Mouse (Mus musculus): Measurements from ENCODE around the gene P2rx7. TPM values are rescaled to one million over a fixed set of nuclear protein-coding genes. Genes with fewer than 3 reads are reported as not detected.

The P2rx7 gene
- total RNA-seq, 1 experiment from 2014 or later, result 3.6 TPM

- DNase-seq, result peak; percentile 44
Measured at GRCm38 (mm10) chr5:122693431-122694207, 49.9 kb downstream of the P2rx7 start.

GRCm38 (mm10) chr5:122695516-122695915 is 51.8 kb downstream of the P2rx7 start:
- no peak for DNase-seq

GRCm38 (mm10) chr5:122698041-122698700 is 54.5 kb downstream of the P2rx7 start:
- DNase-seq, result no peak

GRCm38 (mm10) chr5:122698701-122699060 is 55.0 kb downstream of the P2rx7 start:
- no peak for DNase-seq

GRCm38 (mm10) chr5:122700109-122700836 is 56.6 kb downstream of the P2rx7 start:
- no peak for DNase-seq

- DNase-seq, result no peak
Measured at GRCm38 (mm10) chr5:122700837-122701212, 57.1 kb downstream of the P2rx7 start.

- DNase-seq, result no peak
Measured at GRCm38 (mm10) chr5:122702156-122702555, 58.4 kb downstream of the P2rx7 start.

- no peak for DNase-seq
Measured at GRCm38 (mm10) chr5:122703574-122703973, 59.9 kb downstream of the P2rx7 start.

GRCm38 (mm10) chr5:122704571-122704970 is 60.9 kb downstream of the P2rx7 start:
- no peak for DNase-seq

GRCm38 (mm10) chr5:122705174-122705573 is 61.5 kb downstream of the P2rx7 start:
- no peak for DNase-seq

- no peak for DNase-seq
Measured at GRCm38 (mm10) chr5:122706917-122707275, 63.2 kb downstream of the P2rx7 start.

GRCm38 (mm10) chr5:122707276-122708181 is 63.8 kb downstream of the P2rx7 start, which contains the start of gene P2rx4:
P2rx4 (plus strand) TSS chr5:122707544.
- DNase-seq, result peak; percentile 91

- no peak for DNase-seq
Measured at GRCm38 (mm10) chr5:122708819-122709218, 65.1 kb downstream of the P2rx7 start.

GRCm38 (mm10) chr5:122715723-122716122 is 72.0 kb downstream of the P2rx7 start:
- DNase-seq, result no peak

- no peak for DNase-seq
Measured at GRCm38 (mm10) chr5:122716793-122717192, 73.1 kb downstream of the P2rx7 start.

GRCm38 (mm10) chr5:122718400-122718799 is 74.7 kb downstream of the P2rx7 start:
- no peak for DNase-seq

- no peak for DNase-seq
Measured at GRCm38 (mm10) chr5:122719168-122719567, 75.5 kb downstream of the P2rx7 start.

GRCm38 (mm10) chr5:122725453-122725852 is 81.7 kb downstream of the P2rx7 start:
- no peak for DNase-seq

GRCm38 (mm10) chr5:122726068-122726467 is 82.4 kb downstream of the P2rx7 start:
- peak; percentile 77 for DNase-seq

GRCm38 (mm10) chr5:122726595-122726994 is 82.9 kb downstream of the P2rx7 start:
- DNase-seq, result no peak

- DNase-seq, result no peak
Measured at GRCm38 (mm10) chr5:122727096-122727495, 83.4 kb downstream of the P2rx7 start.

- no peak for DNase-seq
Measured at GRCm38 (mm10) chr5:122730776-122731175, 87.1 kb downstream of the P2rx7 start.
